Mouse (Mus musculus): Measurements from ENCODE around the gene Tsnaxip1. TPM values are rescaled to one million over a fixed set of nuclear protein-coding genes. Genes with fewer than 3 reads are reported as not detected.
A peak's percentile ranks its signal among the peaks of the same experiment; 100 is the strongest.

Gene Tsnaxip1
- polyA plus RNA-seq, 1 experiment = not detected

DNA sequence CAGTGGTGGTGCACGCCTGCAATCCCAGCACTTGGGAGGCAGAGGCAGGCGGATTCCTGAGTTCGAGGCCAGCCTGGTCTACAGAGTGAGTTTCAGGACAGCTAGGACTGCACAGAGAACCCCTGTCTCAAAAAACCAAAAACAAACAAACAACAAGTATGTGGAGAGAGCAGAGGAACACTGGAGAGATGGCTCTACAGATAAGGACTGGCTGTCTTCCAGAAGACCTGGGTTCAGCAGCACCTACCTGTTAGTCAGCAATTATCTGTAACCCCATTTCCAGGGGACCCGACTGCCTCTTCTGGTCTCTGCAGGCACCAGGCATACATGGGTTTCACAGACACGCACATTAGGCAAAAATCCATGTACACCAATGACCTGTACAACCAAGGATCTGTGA lies 11.7 kb downstream of the Tsnaxip1 start:
- 77% methylated on average over 5 of the region's 5 CpGs for WGBS
- Histone ChIP-seq H3K4me1 (ENCODE audit: control insufficient read depth, insufficient read depth, insufficient read length, low read length) (no peaks in the 10 kb centered on the region), H3K4me3 (ENCODE audit: low read depth, low read length) (no peak overlapping the region), H3K36me3 (ENCODE audit: control insufficient read depth, insufficient read depth, low read length) (peaks cover 5% of the 10 kb centered on the region), H3K27me3 (ENCODE audit: control insufficient read depth, insufficient read depth, low read length) (no peaks in the 10 kb centered on the region), H3K27ac (ENCODE audit: insufficient read depth, low read depth, low read length) (no peak overlapping the region)
- TF ChIP-seq CTCF (IDR thresholded peaks at IDR 0.05; ENCODE audit: extremely low read depth, insufficient read length, insufficient replicate concordance, low read depth, low read length) = no peak
- TF ChIP-seq POLR2A (IDR thresholded peaks at IDR 0.05; ENCODE audit: low read depth, low read length) = no peak

DNA sequence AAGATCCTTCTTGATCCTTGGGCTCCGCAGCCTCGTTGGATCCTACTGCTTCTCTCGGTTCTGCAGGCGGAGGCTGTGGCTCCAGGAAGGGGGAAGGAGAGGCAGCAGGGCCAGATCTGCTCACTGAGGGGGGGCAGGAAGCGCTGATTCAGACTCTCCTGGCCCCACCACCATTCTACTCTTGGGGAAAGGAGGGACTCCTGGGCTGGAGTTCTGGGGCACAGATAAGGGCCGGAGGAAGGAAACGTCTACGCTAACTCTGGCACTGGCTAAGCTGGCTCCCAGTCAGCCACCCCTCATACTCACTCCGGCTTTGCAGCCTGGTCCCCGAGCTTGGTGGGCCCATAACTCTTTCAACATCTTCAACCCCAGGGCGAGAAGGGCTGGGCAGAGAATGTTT lies 19.1 kb downstream of the Tsnaxip1 start:
- Histone ChIP-seq H3K36me3 (ENCODE audit: control insufficient read depth, insufficient read depth, low read length) (peaks cover 20% of the 10 kb centered on the region), H3K27me3 (ENCODE audit: control insufficient read depth, insufficient read depth, low read length) (no peaks in the 10 kb centered on the region), H3K4me1 (ENCODE audit: control insufficient read depth, insufficient read depth, insufficient read length, low read length) (no peaks in the 10 kb centered on the region), H3K4me3 (ENCODE audit: low read depth, low read length) (no peak overlapping the region), H3K27ac (ENCODE audit: insufficient read depth, low read depth, low read length) (no peak overlapping the region)
- WGBS = 87% methylated on average over 11 of the region's 11 CpGs
- TF ChIP-seq CTCF (IDR thresholded peaks at IDR 0.05; ENCODE audit: extremely low read depth, insufficient read length, insufficient replicate concordance, low read depth, low read length) = no peak
- no peak for TF ChIP-seq POLR2A (IDR thresholded peaks at IDR 0.05; ENCODE audit: low read depth, low read length)

DNA sequence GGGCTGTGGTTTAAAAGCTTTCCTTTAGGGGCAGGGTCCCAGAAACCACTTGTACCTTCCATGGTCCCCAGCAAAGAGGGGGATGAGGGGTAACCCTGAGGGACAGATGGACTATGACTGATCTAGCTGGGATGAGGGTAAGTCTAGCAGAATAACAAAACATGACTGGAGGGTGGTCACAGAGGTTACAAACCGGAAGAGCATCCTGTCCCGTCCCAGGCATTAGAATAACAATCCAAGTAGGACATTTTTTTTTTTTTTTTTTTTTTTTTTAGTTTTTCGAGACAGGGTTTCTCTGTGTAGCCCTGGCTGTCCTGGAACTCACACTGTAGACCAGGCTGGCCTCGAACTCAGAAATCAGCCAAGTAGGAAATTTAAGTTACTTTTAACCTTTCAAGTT lies 22.5 kb downstream of the Tsnaxip1 start:
- Histone ChIP-seq H3K27ac (ENCODE audit: insufficient read depth, low read depth, low read length) (no peak overlapping the region), H3K4me1 (ENCODE audit: control insufficient read depth, insufficient read depth, insufficient read length, low read length) (no peaks in the 10 kb centered on the region), H3K27me3 (ENCODE audit: control insufficient read depth, insufficient read depth, low read length) (no peaks in the 10 kb centered on the region), H3K4me3 (ENCODE audit: low read depth, low read length) (no peak overlapping the region), H3K36me3 (ENCODE audit: control insufficient read depth, insufficient read depth, low read length) (peaks cover 10% of the 10 kb centered on the region)
- TF ChIP-seq POLR2A (IDR thresholded peaks at IDR 0.05; ENCODE audit: low read depth, low read length) (no peak), CTCF (IDR thresholded peaks at IDR 0.05; ENCODE audit: extremely low read depth, insufficient read length, insufficient replicate concordance, low read depth, low read length) (no peak)
- 79% methylated on average over 4 of the region's 4 CpGs for WGBS

DNA sequence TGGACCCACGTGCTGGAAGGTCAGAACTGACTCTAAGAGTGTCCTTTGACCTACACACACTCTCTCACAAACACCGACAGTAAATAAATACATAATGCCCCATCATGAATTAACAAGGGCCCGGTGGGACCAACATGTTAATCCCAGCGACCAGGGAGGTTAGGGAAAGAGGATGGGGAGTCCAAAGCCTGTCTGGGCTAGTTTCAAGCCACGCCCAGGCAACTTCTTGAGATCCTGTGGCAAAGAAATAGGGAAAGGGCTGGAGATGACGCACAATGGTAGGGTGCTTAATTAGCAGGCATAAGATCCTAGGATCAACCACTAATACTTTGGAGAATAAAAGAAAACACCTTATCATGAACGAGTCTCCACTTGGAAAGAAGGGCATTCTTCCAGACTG lies 23.1 kb downstream of the Tsnaxip1 start:
- WGBS = 61% methylated on average over 7 of the region's 7 CpGs
- no peaks in the 10 kb centered on the region for H3K4me1 ChIP-seq (ENCODE audit: control insufficient read depth, insufficient read depth, insufficient read length, low read length)

DNA sequence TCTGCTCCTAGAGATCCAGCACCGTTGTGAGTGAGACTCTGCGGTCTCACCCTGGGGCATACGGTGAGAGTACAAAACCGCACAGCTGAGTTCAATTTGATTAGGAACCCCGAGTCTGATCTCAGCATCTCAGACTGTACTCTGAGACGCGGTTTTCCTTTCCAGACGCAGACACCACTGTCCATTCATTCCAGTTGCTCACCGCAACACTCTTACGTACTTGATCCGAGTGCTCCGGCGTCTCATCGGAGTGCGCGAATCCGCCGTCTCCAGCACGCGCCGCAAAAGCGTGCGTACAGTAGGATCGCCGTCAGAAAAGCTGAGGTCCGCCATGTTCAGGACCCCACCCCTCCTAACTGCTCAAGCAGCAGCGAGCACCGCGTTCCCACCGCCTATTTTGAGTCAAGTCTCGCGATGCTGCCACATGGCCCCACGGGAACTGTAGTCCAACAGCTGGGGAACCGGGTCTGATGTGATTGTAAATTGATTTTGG lies 24.2 kb downstream of the Tsnaxip1 start:
- no peaks in the 10 kb centered on the region for H3K27me3 ChIP-seq (ENCODE audit: control insufficient read depth, insufficient read depth, low read length)
- peak overlapping the region; percentile 86 for H3K4me3 ChIP-seq (ENCODE audit: low read depth, low read length)
- under 1% methylated on average over 34 of the region's 34 CpGs for WGBS
- no peak overlapping the region for H3K27ac ChIP-seq (ENCODE audit: insufficient read depth, low read depth, low read length)
- no peak for TF ChIP-seq CTCF (IDR thresholded peaks at IDR 0.05; ENCODE audit: extremely low read depth, insufficient read length, insufficient replicate concordance, low read depth, low read length)
- peak; percentile 41 for TF ChIP-seq POLR2A (IDR thresholded peaks at IDR 0.05; ENCODE audit: low read depth, low read length)
- no peaks in the 10 kb centered on the region; the same call in none of the 2 replicates for H3K36me3 ChIP-seq (ENCODE audit: control insufficient read depth, insufficient read depth, low read length)
- peaks cover 9% of the 10 kb centered on the region for H3K4me1 ChIP-seq (ENCODE audit: control insufficient read depth, insufficient read depth, insufficient read length, low read length)

More for the DNA sequence above, 23.1 kb downstream of the Tsnaxip1 start:
- TF ChIP-seq POLR2A (IDR thresholded peaks at IDR 0.05; ENCODE audit: low read depth, low read length) (no peak), CTCF (IDR thresholded peaks at IDR 0.05; ENCODE audit: extremely low read depth, insufficient read length, insufficient replicate concordance, low read depth, low read length) (no peak)
- Histone ChIP-seq H3K27me3 (ENCODE audit: control insufficient read depth, insufficient read depth, low read length) (no peaks in the 10 kb centered on the region), H3K36me3 (ENCODE audit: control insufficient read depth, insufficient read depth, low read length) (peaks cover 7% of the 10 kb centered on the region), H3K4me3 (ENCODE audit: low read depth, low read length) (no peak overlapping the region), H3K27ac (ENCODE audit: insufficient read depth, low read depth, low read length) (no peak overlapping the region)

DNA sequence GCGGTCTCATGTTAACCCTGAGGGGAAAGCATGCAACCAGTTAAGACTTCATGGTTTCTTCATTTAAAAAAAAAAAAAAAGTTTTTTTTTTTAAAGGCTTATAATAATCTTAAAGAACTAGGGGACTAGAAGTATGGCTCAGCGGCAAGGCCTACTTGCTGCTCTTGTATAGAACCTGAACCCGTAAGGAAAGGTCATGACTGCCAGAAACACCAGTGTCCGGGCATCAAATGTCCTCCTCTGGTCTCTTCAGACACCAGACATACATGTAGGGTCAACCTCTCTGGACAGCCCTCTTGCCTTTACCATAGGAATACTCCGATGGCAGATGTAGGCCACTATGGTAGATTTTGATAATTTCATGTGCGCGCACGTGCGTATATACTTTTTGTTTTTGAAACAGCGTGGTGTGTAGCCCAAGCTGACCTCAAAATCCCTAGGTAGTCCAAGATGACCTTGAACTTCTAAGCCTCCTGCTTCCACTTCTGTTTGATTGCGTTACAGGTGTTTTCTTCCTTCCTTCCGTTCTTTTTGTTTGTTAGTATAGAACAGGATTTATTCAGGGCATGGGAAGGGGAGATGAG lies 24.7 kb downstream of the Tsnaxip1 start:
- TF ChIP-seq CTCF (IDR thresholded peaks at IDR 0.05; ENCODE audit: extremely low read depth, insufficient read length, insufficient replicate concordance, low read depth, low read length) (no peak), POLR2A (IDR thresholded peaks at IDR 0.05; ENCODE audit: low read depth, low read length) (no peak)
- Histone ChIP-seq H3K4me3 (ENCODE audit: low read depth, low read length) (peak overlapping the region; percentile 86; the same call in 1 of the 2 replicates), H3K27me3 (ENCODE audit: control insufficient read depth, insufficient read depth, low read length) (no peaks in the 10 kb centered on the region), H3K36me3 (ENCODE audit: control insufficient read depth, insufficient read depth, low read length) (no peaks in the 10 kb centered on the region; the same call in 1 of the 2 replicates), H3K4me1 (ENCODE audit: control insufficient read depth, insufficient read depth, insufficient read length, low read length) (peaks cover 9% of the 10 kb centered on the region), H3K27ac (ENCODE audit: insufficient read depth, low read depth, low read length) (no peak overlapping the region)
- WGBS = 73% methylated on average over 12 of the region's 12 CpGs

DNA sequence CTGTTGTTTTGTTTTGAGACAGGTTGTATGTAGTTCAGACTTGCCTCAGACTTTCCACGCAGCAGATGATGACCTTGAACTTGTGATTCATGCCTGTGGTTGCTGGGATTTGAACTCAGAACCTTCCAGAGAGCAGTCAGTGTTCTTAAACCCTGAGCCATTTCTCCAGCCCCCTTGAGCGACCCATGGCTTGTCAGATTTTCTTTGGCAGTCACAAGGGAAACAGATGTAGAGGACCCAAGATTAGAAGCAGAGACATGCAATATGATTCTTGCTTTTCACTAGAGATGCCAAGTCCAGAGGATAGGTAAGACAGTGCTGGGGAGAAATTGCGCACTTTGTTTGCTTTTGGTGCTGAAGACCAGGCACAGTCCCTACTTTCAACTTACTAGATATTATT lies 25.6 kb downstream of the Tsnaxip1 start, which contains the start of gene Cenpt:
Gene Cenpt (minus strand): TSS at position 101 of the 400 bp plus-strand sequence.
- no peaks in the 10 kb centered on the region for H3K27me3 ChIP-seq (ENCODE audit: control insufficient read depth, insufficient read depth, low read length)
- TF ChIP-seq CTCF (IDR thresholded peaks at IDR 0.05; ENCODE audit: extremely low read depth, insufficient read length, insufficient replicate concordance, low read depth, low read length) = no peak
- TF ChIP-seq POLR2A (IDR thresholded peaks at IDR 0.05; ENCODE audit: low read depth, low read length) = no peak
- WGBS = 83% methylated on average over 3 of the region's 3 CpGs
- no peak within 1 kb of the TSS for H3K4me3 ChIP-seq (ENCODE audit: low read depth, low read length)
- peaks cover 9% of the 10 kb centered on the region for H3K4me1 ChIP-seq (ENCODE audit: control insufficient read depth, insufficient read depth, insufficient read length, low read length)
- H3K27ac ChIP-seq (ENCODE audit: insufficient read depth, low read depth, low read length) = no peak within 1 kb of the TSS
- no peaks in the 10 kb centered on the region for H3K36me3 ChIP-seq (ENCODE audit: control insufficient read depth, insufficient read depth, low read length)
